Mouse (Mus musculus): ENCODE data around the gene S1pr3.

Gene S1pr3

DNA sequence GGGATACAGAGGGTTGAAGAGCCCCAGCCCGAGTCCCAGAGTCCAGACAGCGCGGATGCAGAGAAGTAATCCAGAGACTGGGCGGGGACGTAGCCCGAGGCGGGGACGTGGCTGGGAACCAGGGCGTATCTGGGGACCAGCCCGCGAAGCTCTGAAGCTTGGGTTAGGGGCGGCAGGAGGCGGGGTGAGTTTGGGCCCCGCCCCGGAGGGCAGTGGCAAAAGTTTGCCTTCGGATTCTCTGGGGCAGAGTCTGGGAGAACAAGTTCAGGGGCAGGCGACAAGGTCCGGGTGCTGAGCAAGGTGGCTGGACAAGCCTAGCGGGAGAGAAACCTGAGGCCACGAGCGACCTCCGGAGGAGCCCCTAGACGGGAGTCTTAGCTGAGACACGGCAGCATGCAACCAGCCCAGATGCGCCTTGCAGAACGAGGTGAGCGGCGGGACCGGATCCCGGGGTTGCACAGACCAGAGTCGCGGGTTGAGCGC lies at the start of gene S1pr3:
Gene S1pr3 (plus strand): TSS at position 121 of the 483 bp plus-strand sequence.
- peak; percentile 83 to 89 for DNase-seq

- DNase-seq: no peak
Observed at GRCm38 (mm10) chr13:51360441-51360962, 47.9 kb upstream of the S1pr3 start.

GRCm38 (mm10) chr13:51363390-51363789 lies 45.0 kb upstream of the S1pr3 start:
- DNase-seq: no peak

DNA sequence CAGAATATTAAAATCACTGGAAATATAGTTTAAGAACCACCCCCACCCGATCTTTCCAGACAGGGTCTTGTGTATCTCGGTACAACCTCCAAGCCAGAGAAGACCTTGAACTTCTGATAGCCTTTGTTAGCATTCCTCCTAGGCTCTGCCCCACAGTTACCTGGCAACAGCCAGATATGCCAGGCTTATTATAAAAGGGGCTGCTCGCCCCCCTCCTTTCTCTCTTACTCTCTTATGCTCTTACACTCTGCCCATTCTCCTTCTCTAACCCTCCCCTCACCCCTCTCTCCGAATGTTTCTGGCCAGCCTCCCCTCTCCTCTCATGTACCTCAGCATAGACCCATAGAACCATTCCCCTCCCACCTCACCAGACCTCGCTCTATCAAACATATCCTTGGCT lies 44.5 kb upstream of the S1pr3 start:
- no peak for DNase-seq

DNA sequence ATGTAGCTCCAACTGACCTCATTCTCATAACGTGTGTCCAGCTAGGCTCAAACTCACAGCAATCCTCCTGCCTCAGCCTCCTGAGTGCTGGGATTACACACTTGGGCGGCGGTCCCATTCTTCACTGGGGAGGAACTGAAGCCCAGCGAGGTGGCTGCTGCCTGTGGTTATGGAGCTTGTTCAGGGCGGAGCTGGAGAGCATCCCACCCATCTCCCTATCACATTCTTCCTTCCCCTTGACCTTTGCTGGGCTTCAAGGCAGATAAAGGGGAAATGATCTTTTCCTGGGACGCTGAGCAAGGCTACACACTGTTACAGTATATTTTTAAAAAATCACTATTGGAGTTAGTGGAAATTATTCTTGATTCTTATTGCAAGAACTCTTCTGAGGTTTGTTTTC lies 43.2 kb upstream of the S1pr3 start:
- no peak for DNase-seq

DNA sequence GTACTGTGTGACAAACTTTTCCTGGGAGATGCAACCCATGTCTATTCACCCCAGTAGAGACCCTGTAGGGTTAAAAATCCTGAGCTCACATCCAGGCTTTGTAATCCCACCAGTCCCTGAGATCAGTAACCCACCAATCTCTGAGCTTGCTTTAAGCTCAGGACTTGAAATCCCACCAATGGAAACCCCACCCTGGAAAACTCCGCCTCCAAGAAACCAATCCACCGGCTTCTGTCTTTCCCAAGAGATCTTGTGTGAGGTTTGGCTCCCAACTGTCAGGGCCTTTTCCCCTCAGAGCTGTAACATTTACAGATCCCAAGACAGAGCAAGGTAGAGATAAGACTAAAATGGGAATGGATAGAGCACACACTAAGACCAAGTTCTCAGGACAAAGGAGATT lies 40.1 kb upstream of the S1pr3 start:
- no peak for DNase-seq

- no peak for DNase-seq
Observed at GRCm38 (mm10) chr13:51369354-51369753, 39.1 kb upstream of the S1pr3 start.

DNA sequence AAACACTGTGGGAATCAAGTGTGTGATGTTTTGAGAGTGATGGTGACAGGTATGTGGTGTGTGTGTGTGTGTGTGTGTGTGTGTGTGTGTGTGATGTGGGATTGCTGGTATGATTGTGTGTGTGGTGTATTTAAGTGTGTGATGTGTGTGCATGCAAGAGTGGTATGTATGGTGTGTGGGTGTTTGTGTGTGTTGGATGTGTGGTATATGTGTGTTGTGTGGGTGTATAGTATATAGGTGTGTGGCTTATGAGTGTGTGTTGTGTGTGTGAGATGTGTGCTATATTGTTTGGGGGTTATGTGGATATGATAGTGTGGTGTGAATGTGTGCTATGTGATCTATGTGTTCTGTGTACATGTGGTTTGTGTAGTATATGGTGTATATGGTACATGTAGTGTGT lies 35.4 kb upstream of the S1pr3 start:
- DNase-seq: no peak

DNA sequence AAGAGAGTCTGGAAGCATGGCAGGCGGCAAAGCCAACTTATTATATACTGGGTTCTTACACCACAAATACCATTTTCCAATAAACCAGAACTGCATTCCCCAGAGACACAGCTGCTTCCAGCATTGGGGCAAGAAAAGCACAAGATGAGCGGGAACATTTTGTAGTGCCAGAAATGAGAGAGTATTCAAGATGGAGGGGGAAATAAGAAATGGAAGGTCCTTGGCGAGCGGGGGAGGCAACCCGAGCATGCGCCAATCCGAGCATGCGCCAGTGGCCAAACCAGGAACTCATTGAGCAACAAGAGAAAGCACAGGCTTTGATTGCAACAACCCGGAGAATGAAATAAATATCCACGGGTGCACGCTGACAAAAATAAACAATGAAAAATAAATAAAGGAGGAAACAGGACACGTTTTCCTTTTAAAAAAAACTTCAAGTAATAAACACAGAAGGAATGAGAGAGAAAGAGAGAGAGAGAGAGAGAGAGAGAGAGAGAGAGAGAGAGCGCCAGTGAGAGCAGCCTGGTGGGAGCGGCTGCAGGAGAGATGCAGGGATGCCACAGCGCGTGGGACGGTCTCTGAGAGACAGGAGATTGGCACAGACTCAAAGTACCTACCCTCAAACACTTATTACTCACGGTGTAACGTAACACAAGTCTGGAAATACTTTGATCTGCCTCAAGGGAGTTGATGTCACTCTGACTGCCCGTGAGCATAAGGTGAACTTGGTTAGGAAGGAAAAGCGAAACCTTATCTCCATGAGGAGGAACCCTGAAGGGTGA lies 34.2 kb upstream of the S1pr3 start:
- peak; percentile 61 to 74 for DNase-seq

GRCm38 (mm10) chr13:51378126-51378525 lies 30.3 kb upstream of the S1pr3 start:
- DNase-seq: peak in 1 of 2 experiments; percentile 13

DNA sequence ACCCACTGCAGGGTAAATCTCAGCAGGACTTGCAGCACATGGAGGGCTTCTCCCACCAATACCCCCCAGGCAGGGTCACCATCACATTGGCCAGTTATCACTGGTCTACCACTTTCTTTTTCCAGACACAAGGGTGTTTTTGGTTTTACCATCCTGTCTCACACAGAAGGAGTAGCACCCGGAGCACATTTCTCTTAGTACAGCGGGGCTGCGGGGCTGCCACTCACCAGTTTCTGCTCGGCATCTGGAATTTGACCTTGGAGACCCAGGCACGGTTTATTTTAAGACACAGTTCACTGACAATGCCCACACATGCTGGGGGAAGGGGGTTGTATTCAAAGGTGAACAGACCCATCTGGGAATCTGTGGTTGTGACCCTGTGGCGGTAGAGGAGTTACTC lies 28.8 kb upstream of the S1pr3 start:
- DNase-seq: peak; percentile 21 to 42

DNA sequence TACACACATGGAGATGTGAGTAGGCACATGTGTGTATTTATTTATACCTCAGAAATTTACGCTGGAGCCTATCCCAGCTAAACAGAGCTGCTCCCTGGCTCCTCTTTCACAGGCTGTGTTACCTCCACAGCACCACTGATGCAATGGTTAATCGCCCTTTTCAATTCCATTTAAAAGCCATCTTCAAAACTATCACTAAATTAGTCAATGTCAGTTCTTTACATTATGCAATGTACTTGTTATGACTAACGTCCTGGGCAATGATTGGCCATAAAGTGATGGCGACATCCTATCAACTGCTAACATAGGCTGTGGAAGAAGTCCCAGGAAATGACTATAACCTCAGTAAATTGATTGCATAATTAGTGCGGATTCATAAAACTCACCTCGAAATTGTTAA lies 26.9 kb upstream of the S1pr3 start:
- no peak for DNase-seq

- DNase-seq: no peak
Observed at GRCm38 (mm10) chr13:51384899-51385298, 23.5 kb upstream of the S1pr3 start.

DNA sequence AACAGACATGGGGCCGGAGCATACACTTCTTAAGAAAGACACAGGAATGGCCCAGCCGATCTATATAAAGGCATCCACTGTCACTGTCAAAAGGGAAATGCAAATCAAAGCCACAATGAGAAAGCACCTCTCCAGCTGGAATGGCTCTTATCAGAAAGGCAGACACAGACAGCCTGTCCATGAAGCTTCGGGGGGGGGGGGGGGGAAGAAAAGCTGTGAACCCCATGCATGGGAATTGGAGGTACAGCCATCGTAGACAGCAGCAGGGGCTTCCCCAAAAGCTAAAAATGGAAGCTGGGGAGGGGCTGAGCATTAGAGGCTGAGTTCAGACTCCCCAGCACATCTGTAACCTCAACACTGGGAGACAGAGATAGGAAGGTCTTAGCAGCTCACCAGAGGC lies 20.5 kb upstream of the S1pr3 start:
- DNase-seq: no peak

GRCm38 (mm10) chr13:51390398-51390797 lies 18.0 kb upstream of the S1pr3 start:
- DNase-seq: no peak

DNA sequence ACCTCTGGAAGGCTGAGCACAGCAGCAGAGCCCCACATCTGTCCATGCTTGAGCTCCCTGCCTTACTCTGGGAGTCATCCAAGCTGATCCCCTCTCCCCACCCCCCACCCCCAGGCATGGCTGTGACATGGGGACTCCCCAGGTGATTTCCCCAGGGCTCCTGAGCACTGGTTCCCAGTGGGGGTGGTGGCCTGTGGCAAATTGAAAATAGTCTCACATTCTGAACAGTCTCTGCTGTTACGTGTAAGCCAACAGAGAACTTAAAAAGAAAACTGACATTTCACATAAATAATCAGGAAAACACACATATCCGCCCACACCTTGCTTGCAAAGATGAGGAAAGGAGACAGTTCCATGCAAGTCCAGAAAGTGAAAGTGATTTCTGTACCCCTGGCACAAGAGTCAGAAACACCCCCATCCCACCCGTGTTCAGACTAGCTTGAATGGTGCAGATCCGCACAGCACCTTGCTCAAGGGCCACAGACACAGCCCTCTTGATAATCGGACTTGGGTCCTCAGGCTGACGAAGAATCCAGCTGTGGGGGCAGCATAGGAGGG lies 17.0 kb upstream of the S1pr3 start:
- no peak for DNase-seq

- no peak for DNase-seq
Observed at GRCm38 (mm10) chr13:51392256-51392655, 16.2 kb upstream of the S1pr3 start.

- no peak for DNase-seq
Observed at GRCm38 (mm10) chr13:51397861-51398260, 10.6 kb upstream of the S1pr3 start.

- DNase-seq: no peak
Observed at GRCm38 (mm10) chr13:51399562-51399961, 8.9 kb upstream of the S1pr3 start.

DNA sequence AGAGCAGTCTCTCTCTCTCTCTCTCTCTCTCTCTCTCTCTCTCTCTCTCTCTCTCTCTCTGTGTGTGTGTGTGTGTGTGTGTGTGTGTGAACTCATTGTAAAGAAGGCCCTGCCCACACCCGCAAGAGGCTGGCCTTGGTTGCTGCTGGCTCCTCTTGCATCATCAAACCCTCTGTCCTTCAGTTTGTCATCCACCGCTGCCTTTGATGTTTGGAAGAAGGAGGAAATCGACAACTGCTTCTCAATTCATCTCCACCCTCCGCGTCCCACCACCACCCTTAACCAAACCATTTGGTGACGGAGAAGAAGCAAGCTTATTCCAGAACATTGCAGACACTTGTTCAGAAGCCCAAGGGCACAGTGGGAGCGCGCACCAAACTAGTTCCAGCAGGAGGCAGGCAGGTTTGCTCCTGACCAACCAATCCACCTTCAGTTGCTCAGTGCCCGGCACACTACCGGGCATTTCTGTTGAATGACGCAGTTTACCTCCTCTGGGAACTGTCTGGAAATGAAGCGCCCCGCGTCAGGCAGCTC lies 8.2 kb upstream of the S1pr3 start:
- peak; percentile 46 to 73 for DNase-seq

DNA sequence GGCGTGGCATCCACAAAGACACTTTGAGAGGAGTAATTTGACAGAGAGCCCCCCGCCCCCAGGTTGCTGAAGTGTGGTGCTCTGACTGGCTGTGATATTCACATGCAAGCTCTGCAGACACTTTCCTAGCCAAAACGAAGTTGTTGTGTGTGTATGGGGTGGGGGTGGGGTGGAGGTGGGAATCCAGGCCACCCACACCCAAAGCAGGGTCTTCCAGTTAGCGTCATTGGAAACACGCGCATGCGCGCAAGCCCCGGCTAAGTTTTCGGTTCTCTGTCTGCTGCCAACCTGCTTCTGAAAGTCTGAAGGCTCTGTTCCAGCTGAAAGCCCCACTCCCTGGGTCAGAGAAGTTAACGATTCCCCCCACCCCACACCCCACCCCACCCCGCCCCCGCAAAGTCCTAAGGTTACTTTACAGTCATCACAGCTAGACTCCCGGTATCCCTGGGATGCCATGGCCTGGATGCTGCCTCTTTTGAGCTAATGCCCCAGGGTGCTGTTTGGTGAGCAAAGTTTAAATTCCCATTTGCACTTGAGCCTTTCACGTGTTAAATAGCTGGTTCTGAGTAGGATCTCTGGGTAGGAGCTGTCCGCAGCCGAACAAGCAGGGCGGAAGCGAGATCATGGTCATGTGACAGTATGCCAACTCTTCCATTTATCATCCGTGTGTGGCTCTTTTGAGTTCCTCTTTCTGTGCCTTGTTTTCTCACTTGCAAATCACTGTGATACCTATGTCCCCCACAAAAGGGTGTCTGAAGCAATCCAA lies 7.5 kb upstream of the S1pr3 start:
- peak; percentile 72 to 79 for DNase-seq

- DNase-seq: no peak
Observed at GRCm38 (mm10) chr13:51404566-51404965, 3.9 kb upstream of the S1pr3 start.

DNA sequence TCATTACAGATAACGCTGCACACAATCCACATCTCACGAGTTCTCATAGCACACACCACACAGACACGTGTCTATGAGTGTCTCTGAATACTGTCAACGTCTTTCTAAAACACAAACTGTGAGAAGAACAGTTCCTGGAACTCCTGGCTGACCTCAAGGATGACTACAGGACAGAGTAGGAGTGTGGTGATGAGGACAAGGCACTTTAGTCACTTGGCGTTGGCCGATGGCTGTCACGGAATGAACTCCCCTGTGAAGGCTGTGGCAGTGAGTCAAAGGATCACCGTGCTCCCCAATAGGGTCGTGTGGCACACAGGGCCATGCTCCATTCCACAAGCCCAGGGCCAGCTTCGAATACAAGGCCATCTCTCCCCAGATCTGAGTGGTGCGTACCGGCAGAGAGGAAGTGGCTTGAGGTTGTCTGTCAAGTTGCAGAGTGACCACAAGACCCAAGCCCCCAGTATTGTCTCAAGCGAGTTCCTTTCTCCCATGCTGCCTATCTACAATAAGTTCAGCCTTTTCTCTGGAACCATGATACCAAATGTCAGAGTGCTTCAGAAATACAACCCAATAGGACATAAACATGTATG lies 2.6 kb upstream of the S1pr3 start:
- DNase-seq: no peak

All from kidney, postnatal 4 days (tissue).